Mouse (Mus musculus) layer of hippocampus, adult 9-11 months (tissue): ENCODE results near the gene C1qtnf3.
"Not testable (repeated sequence)": the region's sequence is repeated elsewhere in the genome, so short reads cannot be mapped to it uniquely, and the experiment has no call there.

Experiments used
- DNase-seq: peaks from one replicate; pipeline ENCODE4 v3.0.0; 2022

The C1qtnf3 gene

DNA sequence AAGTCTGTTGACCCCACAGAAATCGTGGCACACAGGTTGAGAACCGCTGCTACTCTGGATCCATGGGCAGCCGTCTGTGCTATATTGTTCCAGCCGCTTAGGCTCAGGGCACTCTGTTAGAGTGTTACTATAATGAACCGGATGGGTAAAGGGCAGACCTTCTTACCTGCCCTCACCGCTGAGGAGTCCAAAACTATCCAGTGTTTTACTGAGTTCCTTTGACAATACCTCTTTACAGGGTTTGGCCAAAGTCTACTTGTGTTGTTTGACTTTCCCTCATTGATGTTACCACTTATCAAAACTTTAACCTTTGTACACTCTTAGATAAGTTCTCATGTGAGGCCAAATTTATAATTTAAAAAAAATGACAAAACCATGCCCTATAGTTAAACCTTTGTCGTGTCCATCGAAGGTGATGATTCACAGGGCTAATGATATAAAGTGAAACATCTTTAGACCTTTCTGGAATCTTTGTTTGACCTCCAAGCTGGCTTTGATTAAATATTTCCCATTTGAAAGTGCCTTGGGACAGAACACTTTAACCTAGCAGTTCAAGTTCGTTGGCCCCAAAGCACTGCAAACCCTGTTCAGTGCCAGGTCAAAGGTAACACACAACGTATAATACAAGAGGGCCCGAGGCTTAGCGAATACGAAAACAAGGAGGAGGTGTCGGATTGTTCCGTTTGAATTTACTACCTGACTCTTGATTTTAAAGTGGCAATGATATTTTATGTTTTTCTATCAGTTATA, 7.3 kb downstream of the C1qtnf3 start:
- DNase-seq: no peak

DNA sequence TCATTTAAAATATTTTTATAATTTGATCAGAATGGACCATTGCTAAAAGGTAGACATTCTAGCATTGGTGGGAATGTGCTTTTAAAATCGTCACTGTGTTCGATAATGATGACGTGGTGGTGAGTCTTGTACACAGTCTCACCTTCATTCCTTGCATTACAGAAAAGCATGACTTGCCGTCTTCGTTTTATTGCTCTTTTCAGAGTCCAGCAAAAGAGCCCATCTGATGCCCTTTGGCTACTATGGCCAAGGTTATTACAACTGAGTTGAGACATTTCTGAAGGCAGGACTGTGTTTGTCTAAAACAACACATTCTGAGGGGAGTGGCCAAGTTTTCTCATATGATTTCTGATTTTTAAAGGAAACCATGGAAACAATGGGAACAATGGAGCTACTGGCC, 8.1 kb downstream of the C1qtnf3 start:
- no peak for DNase-seq

GRCm38 (mm10) chr15:10962601-10963000, 10.5 kb downstream of the C1qtnf3 start:
- DNase-seq: no peak

DNA sequence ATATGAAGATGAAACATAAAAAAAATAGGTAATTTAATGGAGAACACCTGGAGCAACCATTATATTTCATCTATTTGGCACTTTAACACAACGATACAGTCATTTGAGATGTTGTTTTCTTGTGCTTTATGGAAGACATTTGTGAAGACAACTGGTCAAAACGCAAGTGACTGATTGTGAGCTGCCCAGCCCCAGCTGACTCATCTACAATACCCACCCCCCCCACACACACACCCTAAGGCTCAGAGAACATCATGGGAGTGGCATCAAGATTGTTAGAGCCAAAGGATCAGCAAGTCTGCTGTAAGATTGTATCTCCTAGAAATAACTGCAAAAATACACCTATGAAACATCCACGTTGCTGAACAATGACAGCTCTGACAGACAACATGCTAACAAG, 17.3 kb downstream of the C1qtnf3 start:
- no peak for DNase-seq

DNA sequence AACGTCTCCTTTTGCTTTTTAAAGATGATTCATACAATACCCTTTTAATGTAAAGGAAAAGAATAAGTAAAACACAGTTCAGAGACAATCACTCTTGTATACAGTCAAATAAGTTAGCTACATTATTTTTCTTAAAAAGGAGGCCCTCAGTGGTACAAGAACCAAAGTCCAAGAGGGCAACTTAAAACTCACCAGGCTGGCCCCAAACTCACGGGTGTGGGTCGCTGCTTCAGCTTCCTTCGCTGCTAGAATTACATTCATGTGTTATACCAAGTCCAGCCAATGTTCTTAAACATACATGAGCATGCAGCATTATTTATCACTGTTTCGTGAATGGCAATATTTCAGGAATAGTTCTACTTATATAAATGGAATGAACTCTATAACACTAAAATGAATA, 18.6 kb downstream of the C1qtnf3 start:
- DNase-seq: no peak

DNA sequence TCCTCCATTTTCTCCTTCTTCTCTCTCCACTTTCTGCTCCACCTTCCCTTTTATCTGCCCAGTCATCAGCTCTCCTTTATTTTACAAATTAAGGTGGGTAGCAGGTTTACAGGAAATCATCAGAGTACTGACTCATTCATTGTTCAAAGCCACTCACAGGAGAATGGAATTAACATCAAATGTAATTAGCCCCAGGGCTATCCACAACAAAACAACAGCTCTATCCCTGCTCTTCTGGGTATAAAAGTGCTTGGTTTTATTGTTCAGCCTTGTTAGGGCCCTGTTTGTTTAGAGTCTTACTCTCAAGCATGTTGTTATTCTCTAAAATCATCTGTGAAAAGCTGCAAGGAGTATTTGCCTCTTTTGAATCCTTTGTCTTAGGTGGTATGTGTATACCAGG, 25.0 kb downstream of the C1qtnf3 start:
- no peak for DNase-seq

DNA sequence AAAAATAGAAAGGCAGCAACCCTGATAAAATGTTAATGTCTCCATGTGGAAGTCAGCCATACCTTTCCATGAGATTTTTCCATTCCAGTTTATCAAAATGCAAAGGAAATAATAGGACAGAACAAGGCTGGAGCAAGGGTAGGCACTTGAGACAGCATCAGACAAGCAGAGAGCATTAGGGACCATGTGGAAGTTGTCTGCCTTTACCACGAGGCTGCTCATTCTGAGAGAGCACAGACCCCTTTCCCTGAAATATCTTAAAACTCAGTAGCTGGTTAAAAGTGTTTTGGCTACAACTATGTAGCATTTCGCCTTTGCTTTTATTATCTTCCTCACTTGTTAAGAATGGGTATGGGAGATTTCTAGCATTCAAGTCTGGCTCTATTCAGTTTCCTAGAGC, 28.6 kb downstream of the C1qtnf3 start:
- DNase-seq: no peak

DNA sequence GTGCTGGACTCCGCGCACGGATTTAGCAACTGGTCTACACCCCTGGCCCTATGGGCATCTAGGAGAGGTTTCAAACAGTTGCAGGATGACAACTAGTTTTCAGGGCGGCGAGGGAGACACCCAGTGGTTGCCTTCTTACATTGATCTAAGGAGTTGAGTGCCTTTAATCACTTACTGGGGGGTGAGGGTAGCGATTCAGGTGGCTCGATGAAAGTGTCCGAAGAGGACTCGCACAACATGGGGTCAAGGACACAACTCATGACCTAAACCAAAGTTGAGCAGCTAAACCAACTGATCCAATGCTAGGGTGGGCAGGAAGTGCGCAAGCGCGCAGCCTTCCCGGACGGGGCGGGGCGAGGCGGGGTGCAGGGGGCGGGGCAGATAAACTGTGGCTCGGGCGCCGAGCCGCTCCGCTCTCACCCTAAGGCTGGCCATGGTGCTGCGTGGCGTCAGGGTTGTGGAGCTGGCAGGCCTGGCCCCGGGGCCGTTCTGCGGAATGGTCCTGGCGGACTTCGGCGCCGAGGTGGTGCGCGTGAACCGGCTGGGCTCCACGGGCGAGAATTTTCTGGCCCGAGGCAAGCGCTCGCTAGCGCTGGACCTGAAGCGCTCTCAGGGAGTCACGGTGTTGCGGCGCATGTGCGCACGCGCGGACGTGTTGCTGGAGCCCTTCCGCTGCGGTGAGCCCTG, 29.4 kb downstream of the C1qtnf3 start, which contains the start of gene Amacr:
Gene Amacr, plus strand, starts transcription at position 380 of the 687 bp plus-strand sequence.
- peak; percentile 90 for DNase-seq

- no peak for DNase-seq
Measured at GRCm38 (mm10) chr15:10982064-10982435, 29.9 kb downstream of the C1qtnf3 start.

DNA sequence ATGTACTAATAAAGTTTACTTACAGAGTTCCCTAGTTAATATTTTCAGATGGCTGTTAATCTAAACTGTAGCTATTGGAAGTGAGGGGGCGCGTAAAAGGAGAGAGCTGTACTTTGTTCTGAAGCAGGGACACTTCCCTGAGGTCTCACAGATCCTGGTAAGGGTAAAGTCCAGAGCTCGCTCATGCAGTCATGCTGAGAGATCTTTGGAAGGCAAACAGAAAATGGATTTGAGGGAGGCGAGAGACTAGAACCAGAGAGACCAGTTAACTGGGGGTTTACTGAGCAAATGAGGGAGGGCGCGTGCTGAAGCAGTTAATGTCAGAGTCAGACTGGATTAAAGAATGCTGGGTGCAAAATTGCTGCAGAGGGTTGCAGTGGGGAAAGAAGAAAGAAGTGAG, 33.6 kb downstream of the C1qtnf3 start:
- DNase-seq: no peak

- not testable (repeated sequence) for DNase-seq
Measured at GRCm38 (mm10) chr15:10986477-10986876, 34.3 kb downstream of the C1qtnf3 start.

- no peak for DNase-seq
Measured at GRCm38 (mm10) chr15:10990411-10990810, 38.3 kb downstream of the C1qtnf3 start.

- DNase-seq: no peak
Measured at GRCm38 (mm10) chr15:10991566-10991965, 39.4 kb downstream of the C1qtnf3 start.

- DNase-seq: no peak
Measured at GRCm38 (mm10) chr15:10999832-11000231, 47.7 kb downstream of the C1qtnf3 start.

DNA sequence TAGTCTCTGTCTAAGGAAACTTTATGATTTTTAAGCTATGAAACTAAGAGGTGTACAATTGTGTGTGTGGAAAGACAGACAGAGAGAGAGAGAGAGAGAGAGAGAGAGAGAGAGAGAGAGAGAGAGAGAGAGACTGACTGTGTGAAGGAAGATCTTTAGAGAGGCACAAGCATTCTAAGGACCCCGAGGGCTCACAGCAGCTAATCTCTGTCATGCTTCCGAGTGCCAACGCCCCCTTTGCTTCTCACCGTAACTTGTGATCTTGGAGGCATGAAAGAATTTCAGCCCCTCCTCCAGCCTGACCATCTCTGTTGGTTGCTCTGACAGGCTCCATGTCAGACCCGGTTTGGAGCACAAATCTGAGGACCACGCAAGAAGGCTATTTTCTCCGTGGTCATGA, 48.3 kb downstream of the C1qtnf3 start, which contains the start of gene Slc45a2:
Gene Slc45a2, plus strand, starts transcription at position 301 of the 400 bp plus-strand sequence.
- DNase-seq: no peak

GRCm38 (mm10) chr15:11003791-11004190, 51.7 kb downstream of the C1qtnf3 start:
- DNase-seq: no peak

DNA sequence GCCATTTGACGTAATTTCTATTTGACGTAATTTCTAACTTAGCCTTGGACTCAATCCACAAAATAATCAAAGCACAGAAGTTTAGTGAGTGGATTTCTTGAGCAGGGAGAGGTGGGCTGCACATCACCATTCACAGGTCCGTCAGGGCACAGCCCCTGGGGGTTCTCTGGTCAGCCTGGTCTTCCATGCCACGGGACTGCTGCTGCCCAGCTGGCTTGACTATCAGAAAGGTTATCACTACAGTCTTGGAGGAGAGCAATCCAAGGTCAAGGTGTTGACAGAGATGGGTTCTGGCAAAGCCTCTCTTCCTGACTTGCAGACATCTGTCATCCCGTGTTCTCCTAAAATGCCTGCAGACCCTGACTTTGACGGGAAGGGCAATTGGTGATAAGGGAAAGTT, 52.5 kb downstream of the C1qtnf3 start:
- no peak for DNase-seq

- no peak for DNase-seq
Measured at GRCm38 (mm10) chr15:11008756-11009155, 56.6 kb downstream of the C1qtnf3 start.

- no peak for DNase-seq
Measured at GRCm38 (mm10) chr15:11010976-11011548, 58.9 kb downstream of the C1qtnf3 start.

DNA sequence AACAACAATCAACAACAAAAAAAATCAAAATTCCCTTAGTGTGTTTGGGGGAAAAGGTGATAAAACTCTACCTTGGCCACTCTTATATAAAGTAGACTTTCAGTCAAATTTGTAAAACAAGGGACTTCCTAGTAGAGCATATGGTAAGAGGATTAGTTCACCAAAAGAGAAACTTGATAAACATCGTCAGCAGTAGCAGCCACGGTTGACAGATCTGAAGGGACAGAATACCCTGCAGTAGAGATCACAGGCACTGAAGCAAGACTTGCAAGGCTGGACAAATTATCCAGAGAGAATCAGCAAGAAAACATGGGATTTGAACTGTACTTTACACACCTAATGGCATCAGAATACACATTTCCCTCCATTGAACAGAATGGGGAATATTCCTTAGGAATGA, 62.8 kb downstream of the C1qtnf3 start:
- DNase-seq: no peak

- DNase-seq: no peak
Measured at GRCm38 (mm10) chr15:11026801-11027561, 74.8 kb downstream of the C1qtnf3 start.
